Mouse (Mus musculus): ENCODE results near the gene Nova1. TPM values are rescaled to one million over a fixed set of nuclear protein-coding genes. Genes with fewer than 3 reads are reported as not detected.

Nova1 gene
- 2.1 TPM for polyA plus RNA-seq (2014; fragmentation: Illumina TruSeq; extraction: RNeasy Lipid Tissue Mini Kit (QIAGEN cat#74804); ENCODE audit: low read depth, low replicate concordance)

GRCm38 (mm10) chr12:46818856-46819347 is at the start of gene Nova1:
Gene Nova1 (minus strand): TSS chr12:46818929.

